In the genomic region with DNA sequence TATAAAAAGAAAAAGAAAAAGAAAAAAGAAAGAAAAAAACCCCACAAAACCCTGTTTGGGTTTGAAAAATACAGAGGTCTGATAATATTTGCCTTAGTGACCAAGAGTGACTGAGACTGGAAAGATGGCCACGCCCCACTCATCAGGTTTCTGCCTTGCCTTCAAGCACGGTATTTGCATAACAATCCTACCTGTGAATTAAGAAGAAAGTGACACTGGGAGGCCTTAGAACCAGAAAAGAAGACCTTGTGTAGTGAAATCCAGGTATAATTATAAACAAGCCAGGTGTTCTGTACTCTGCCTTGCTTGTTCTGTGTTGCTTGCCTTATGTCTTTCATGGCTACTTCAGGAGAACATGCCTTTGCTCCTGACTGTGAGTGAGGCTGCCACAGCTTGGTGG, we compare ENCODE assay signal across 23 mouse cellular contexts.
"Had no signal": no experiment of that assay in that cellular context is flagged by ENCODE, and none has a peak within 500 bp of the region (broad histone marks: within the 10 kb centered on the region; RNA-seq: fewer than 3 reads in every experiment).

No protein-coding gene starts in this region.

- H3K27ac ChIP-seq: heart, embryonic 13.5 days; heart, embryonic 15.5 days; hindbrain, embryonic 13.5 days; hindbrain, embryonic 15.5 days; hindbrain, postnatal 0 days; kidney, embryonic 15.5 days; kidney, postnatal 0 days; left cerebral cortex, adult 2 months; limb, embryonic 10.5 days; limb, embryonic 12.5 days; liver, embryonic 13.5 days; liver, embryonic 15.5 days had no signal

- H3K4me1 ChIP-seq: heart, embryonic 13.5 days; heart, embryonic 15.5 days; hindbrain, embryonic 13.5 days; hindbrain, embryonic 15.5 days; kidney, embryonic 15.5 days; limb, embryonic 10.5 days; limb, embryonic 12.5 days; liver, embryonic 13.5 days; liver, embryonic 15.5 days had no signal

- DNase-seq: gastrocnemius, postnatal 14 days; gastrocnemius, postnatal 36 days; heart, adult 18-20 months; heart, postnatal 14 days; heart, postnatal 36 days; kidney, adult 11 months; kidney, adult 2 months; kidney, adult 9 months; kidney, postnatal 14 days; kidney, postnatal 36 days; liver; liver, embryonic 13.5 days had no signal

- H3K9me3 ChIP-seq: heart, embryonic 13.5 days; heart, embryonic 15.5 days; hindbrain, embryonic 13.5 days; hindbrain, embryonic 15.5 days; kidney, embryonic 15.5 days; limb, embryonic 10.5 days; limb, embryonic 12.5 days; liver, embryonic 13.5 days; liver, embryonic 15.5 days had no signal

- H3K36me3 ChIP-seq: heart, embryonic 13.5 days; heart, embryonic 15.5 days; hindbrain, embryonic 13.5 days; hindbrain, embryonic 15.5 days; kidney, embryonic 15.5 days; limb, embryonic 10.5 days; limb, embryonic 12.5 days; liver, embryonic 13.5 days; liver, embryonic 15.5 days had no signal

- H3K9ac ChIP-seq: heart, embryonic 13.5 days; heart, embryonic 15.5 days; hindbrain, embryonic 13.5 days; hindbrain, embryonic 15.5 days; kidney, embryonic 15.5 days; limb, embryonic 12.5 days; liver, embryonic 13.5 days; liver, embryonic 15.5 days had no signal

- H3K4me3 ChIP-seq: heart, embryonic 13.5 days; heart, embryonic 15.5 days; hindbrain, embryonic 13.5 days; hindbrain, embryonic 15.5 days; kidney, embryonic 15.5 days; left cerebral cortex, adult 2 months; limb, embryonic 10.5 days; limb, embryonic 12.5 days; liver, embryonic 13.5 days; liver, embryonic 15.5 days had no signal
